Mouse (Mus musculus) neural tube, embryonic 12.5 days (tissue): ENCODE data around the gene Zfp423. TPM values are rescaled to one million over a fixed set of nuclear protein-coding genes. Genes with fewer than 3 reads are reported as not detected.

Experiments
- ATAC-seq: fragments of 200-750 bp; cut with Nextera tagmentation; 2 replicates; pipeline ENCODE4 v1.8.0; 2017; ENCODE audit warnings: low read depth, mild to moderate bottlenecking, moderate TSS enrichment, moderate library complexity; ENCODE audit not compliant: low FRiP score
- H3K27ac ChIP-seq: fragments of 300-500 bp; sonication (generic); 2 replicates; pipeline ENCODE4 v1.5.1; 2016
- H3K27me3 ChIP-seq: fragments of 300-500 bp; sonication (generic); replicated peaks from 2 replicates; pipeline ENCODE4 v1.6.1; 2016; ENCODE audit warnings: mild to moderate bottlenecking
- H3K36me3 ChIP-seq: fragments of 300-500 bp; sonication (generic); 2 replicates; pipeline ENCODE4 v1.6.1; 2016; ENCODE audit warnings: mild to moderate bottlenecking
- H3K4me1 ChIP-seq: fragments of 300-500 bp; sonication (generic); 2 replicates; pipeline ENCODE4 v1.6.1; 2016
- H3K4me2 ChIP-seq: fragments of 300-500 bp; sonication (generic); replicated peaks from 2 replicates; pipeline ENCODE4 v1.6.1; 2016; ENCODE audit warnings: mild to moderate bottlenecking
- H3K4me3 ChIP-seq: fragments of 300-500 bp; sonication (generic); 2 replicates; pipeline ENCODE4 v1.5.1; 2016
- H3K9ac ChIP-seq: fragments of 300-500 bp; sonication (generic); 2 replicates; pipeline ENCODE4 v1.6.1; 2016; ENCODE audit warnings: mild to moderate bottlenecking
- H3K9me3 ChIP-seq: fragments of 300-500 bp; sonication (generic); 2 replicates; pipeline ENCODE4 v1.6.1; 2016; ENCODE audit warnings: mild to moderate bottlenecking
- WGBS: fragments of 180-500 bp; shearing (Covaris S2); methylation state at CpG from one replicate; pipeline ENCODE4 v1.1.7; 2016; 5-methylcytosine and 5-hydroxymethylcytosine counted together
- polyA plus RNA-seq: library from polyadenylated mRNA; unstranded; fragments of >200 nt; fragmentation: Nextera tagmentation; extraction: Ambion mirVana; gene quantifications from 2 replicates; pipeline ENCODE4 v1.2.1, GENCODE M21; 2016

Gene Zfp423
- polyA plus RNA-seq, 1 experiment from 2014 or later, result 48.5 TPM

- peaks cover 70% of the 10 kb centered on the region for H3K4me1 ChIP-seq
Measured at GRCm38 (mm10) chr8:87747582-87747981, 211.8 kb downstream of the Zfp423 start.

GRCm38 (mm10) chr8:87747142-87747541, 212.3 kb downstream of the Zfp423 start:
- WGBS, result 7% methylated on average over 8 of the region's 8 CpGs
- Histone ChIP-seq H3K9ac (no peak overlapping the region), H3K27me3 (no peaks in the 10 kb centered on the region), H3K36me3 (no peaks in the 10 kb centered on the region), H3K4me1 (peaks cover 69% of the 10 kb centered on the region), H3K4me2 (no peak overlapping the region), H3K27ac (no peak overlapping the region), H3K9me3 (no peaks in the 10 kb centered on the region), H3K4me3 (no peak overlapping the region)
- ATAC-seq, result no peak

More at GRCm38 (mm10) chr8:87747582-87747981, 211.8 kb downstream of the Zfp423 start:
- ATAC-seq, result no peak
- Histone ChIP-seq H3K27me3 (no peaks in the 10 kb centered on the region), H3K4me3 (no peak overlapping the region), H3K9ac (no peak overlapping the region), H3K36me3 (no peaks in the 10 kb centered on the region), H3K27ac (no peak overlapping the region), H3K4me2 (no peak overlapping the region), H3K9me3 (no peaks in the 10 kb centered on the region)
- WGBS, result 18% methylated on average over 8 of the region's 8 CpGs

DNA sequence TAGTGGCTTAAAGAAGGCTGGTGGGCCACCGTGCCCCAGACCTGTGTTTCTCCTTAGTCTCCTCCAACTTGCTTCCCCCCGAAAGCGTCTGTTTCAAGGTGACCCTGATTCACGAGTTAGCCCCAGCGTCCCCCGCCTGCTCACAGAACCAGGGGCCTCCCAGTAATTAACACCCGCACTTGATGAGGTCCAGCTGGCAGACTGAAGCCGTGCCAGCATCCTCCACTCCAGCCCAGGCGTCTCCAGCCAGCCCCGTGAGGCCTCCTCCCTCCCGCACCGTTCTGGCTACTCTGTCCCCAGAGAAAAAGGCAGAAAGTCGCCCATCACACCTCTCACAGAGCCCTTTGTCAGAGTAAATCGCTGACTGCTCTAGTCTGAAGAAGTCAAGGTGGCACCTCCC, 213.3 kb downstream of the Zfp423 start:
- H3K4me2 ChIP-seq, result no peak overlapping the region
- peaks cover 72% of the 10 kb centered on the region for H3K4me1 ChIP-seq
- H3K4me3 ChIP-seq, result no peak overlapping the region
- no peaks in the 10 kb centered on the region for H3K36me3 ChIP-seq
- no peak overlapping the region for H3K9ac ChIP-seq
- 42% methylated on average over 14 of the region's 14 CpGs for WGBS
- no peaks in the 10 kb centered on the region for H3K27me3 ChIP-seq
- H3K9me3 ChIP-seq, result no peaks in the 10 kb centered on the region
- 0 out of 2 replicates have a peak overlapping the region, but pooled peaks have one; percentile 33 for H3K27ac ChIP-seq
- no peak for ATAC-seq

- 60% methylated on average over 20 of the region's 20 CpGs for WGBS
- H3K4me3 ChIP-seq, result no peak overlapping the region
- no peak overlapping the region; the same call in 1 of the 2 replicates for H3K27ac ChIP-seq
- H3K9me3 ChIP-seq, result no peaks in the 10 kb centered on the region
- ATAC-seq, result no peak
- no peaks in the 10 kb centered on the region for H3K27me3 ChIP-seq
- H3K4me1 ChIP-seq, result peaks cover 67% of the 10 kb centered on the region
- H3K4me2 ChIP-seq, result no peak overlapping the region
- H3K9ac ChIP-seq, result no peak overlapping the region
- H3K36me3 ChIP-seq, result no peaks in the 10 kb centered on the region
Measured at GRCm38 (mm10) chr8:87745125-87745698, 214.2 kb downstream of the Zfp423 start.

- WGBS, result 89% methylated on average over 6 of the region's 6 CpGs
- no peaks in the 10 kb centered on the region for H3K27me3 ChIP-seq
- no peak overlapping the region for H3K4me2 ChIP-seq
- H3K27ac ChIP-seq, result no peak overlapping the region; the same call in 1 of the 2 replicates
- no peaks in the 10 kb centered on the region for H3K9me3 ChIP-seq
- no peak overlapping the region for H3K4me3 ChIP-seq
- ATAC-seq, result no peak
- H3K4me1 ChIP-seq, result peaks cover 67% of the 10 kb centered on the region
- no peaks in the 10 kb centered on the region for H3K36me3 ChIP-seq
- no peak overlapping the region for H3K9ac ChIP-seq
Measured at GRCm38 (mm10) chr8:87744556-87744955, 214.8 kb downstream of the Zfp423 start.

DNA sequence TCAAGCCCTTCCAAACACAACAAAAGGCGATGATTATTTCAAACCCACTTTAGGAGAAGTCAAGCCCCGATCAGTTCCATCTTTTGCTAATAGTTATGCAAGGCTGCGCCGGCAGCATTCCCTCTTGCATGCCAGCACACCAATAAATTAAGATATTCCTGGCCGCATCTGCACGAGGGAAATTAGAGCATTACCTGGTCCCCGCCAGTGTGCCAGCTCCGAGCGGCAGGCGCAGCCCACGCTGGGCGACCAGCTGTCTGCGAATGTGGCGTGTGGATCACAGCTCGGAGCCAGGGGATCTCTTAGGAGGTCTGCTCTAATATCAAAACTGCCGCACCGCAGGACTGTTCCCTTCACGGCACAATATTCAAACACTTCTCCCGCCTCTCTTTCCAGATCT, 217.4 kb downstream of the Zfp423 start:
- ATAC-seq, result no peak
- Histone ChIP-seq H3K9ac (no peak overlapping the region), H3K27ac (no peak overlapping the region), H3K4me2 (no peak overlapping the region), H3K4me1 (peaks cover 52% of the 10 kb centered on the region), H3K9me3 (no peaks in the 10 kb centered on the region), H3K36me3 (no peaks in the 10 kb centered on the region), H3K27me3 (no peaks in the 10 kb centered on the region), H3K4me3 (no peak overlapping the region)
- WGBS, result 75% methylated on average over 19 of the region's 19 CpGs

GRCm38 (mm10) chr8:87740946-87741530, 218.4 kb downstream of the Zfp423 start:
- Histone ChIP-seq H3K9me3 (no peaks in the 10 kb centered on the region), H3K4me2 (no peak overlapping the region), H3K4me3 (no peak overlapping the region), H3K9ac (no peak overlapping the region), H3K27me3 (no peaks in the 10 kb centered on the region), H3K36me3 (no peaks in the 10 kb centered on the region), H3K4me1 (peaks cover 44% of the 10 kb centered on the region), H3K27ac (no peak overlapping the region)
- WGBS, result 72% methylated on average over 11 of the region's 11 CpGs
- no peak for ATAC-seq

GRCm38 (mm10) chr8:87737900-87738299, 221.5 kb downstream of the Zfp423 start:
- WGBS, result 75% methylated on average over 11 of the region's 11 CpGs
- Histone ChIP-seq H3K27ac (no peak overlapping the region), H3K9ac (no peak overlapping the region), H3K4me1 (peaks cover 32% of the 10 kb centered on the region), H3K9me3 (no peaks in the 10 kb centered on the region), H3K4me2 (no peak overlapping the region), H3K27me3 (no peaks in the 10 kb centered on the region), H3K36me3 (no peaks in the 10 kb centered on the region), H3K4me3 (no peak overlapping the region)
- no peak for ATAC-seq

DNA sequence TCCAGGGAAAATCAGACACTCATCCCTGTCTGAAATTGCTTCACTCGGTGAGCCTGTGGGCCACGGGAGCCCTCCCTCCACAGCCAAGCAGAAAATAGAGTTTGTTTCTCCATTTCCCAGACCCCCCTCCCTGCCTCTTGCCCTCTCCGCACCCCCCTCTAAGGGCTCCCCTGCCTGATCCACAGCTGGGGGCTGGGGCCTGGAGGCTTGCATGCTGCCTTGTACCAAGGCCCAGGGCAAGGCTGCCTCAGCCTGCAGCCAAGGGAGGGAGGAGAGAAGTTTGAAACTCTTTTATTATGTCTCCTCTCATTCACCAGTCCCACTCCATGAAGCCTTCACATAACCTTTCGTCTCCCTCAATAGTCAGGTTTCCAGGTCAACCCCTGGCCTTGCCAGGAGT, 224.5 kb downstream of the Zfp423 start:
- Histone ChIP-seq H3K9me3 (no peaks in the 10 kb centered on the region), H3K27ac (no peak overlapping the region), H3K27me3 (no peaks in the 10 kb centered on the region), H3K36me3 (no peaks in the 10 kb centered on the region), H3K4me3 (no peak overlapping the region), H3K4me2 (no peak overlapping the region), H3K9ac (no peak overlapping the region), H3K4me1 (peaks cover 21% of the 10 kb centered on the region)
- 59% methylated on average over 4 of the region's 4 CpGs for WGBS
- no peak for ATAC-seq

DNA sequence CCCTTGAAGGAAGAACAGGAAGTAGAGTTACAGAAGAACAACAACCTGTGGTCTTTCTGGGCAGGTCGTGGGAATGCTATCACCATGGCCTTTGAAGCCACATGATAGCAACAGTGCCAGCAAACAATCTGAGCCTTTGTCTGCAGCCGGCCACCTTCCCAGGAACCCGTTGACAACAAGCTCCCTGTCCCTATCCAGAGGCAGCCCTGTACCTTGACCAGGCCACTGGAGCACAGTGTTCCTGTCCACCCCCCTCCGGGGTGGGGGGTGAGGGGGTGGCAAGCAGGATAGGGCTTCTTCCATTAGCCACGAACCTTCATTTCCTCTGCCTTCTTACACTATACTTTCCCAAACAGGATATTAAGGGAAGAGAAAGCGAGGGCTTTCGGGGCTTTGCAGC, 224.9 kb downstream of the Zfp423 start:
- H3K9ac ChIP-seq, result no peak overlapping the region
- WGBS, result 59% methylated on average over 7 of the region's 7 CpGs
- no peak for ATAC-seq

DNA sequence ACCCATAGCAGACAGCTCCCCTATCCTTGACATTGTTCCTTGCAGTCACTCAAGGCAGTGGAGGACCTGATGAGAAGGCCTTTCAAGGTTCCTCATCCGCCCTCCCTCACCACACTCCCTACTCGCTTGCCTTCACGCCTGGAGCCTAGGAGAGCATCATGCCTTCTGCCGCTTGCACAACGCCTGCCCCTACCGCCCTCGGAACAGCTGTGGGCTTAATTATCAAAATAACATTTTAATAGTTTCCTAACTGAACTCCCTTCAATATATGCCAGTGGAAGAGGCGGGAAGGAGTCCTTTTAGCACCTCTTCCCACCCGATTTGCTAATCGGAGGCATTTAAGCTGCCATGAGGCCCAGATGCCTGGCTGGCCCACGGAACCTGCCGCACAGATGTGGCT, 228.3 kb downstream of the Zfp423 start:
- Histone ChIP-seq H3K36me3 (no peaks in the 10 kb centered on the region), H3K27me3 (no peaks in the 10 kb centered on the region), H3K9ac (no peak overlapping the region), H3K9me3 (no peaks in the 10 kb centered on the region), H3K4me3 (no peak overlapping the region), H3K4me2 (no peak overlapping the region), H3K4me1 (peaks cover 15% of the 10 kb centered on the region), H3K27ac (no peak overlapping the region)
- WGBS, result 92% methylated on average over 12 of the region's 12 CpGs
- ATAC-seq, result no peak

More for the DNA sequence above, 224.9 kb downstream of the Zfp423 start:
- Histone ChIP-seq H3K4me3 (no peak overlapping the region), H3K36me3 (no peaks in the 10 kb centered on the region), H3K4me1 (peaks cover 21% of the 10 kb centered on the region), H3K27me3 (no peaks in the 10 kb centered on the region), H3K4me2 (no peak overlapping the region), H3K9me3 (no peaks in the 10 kb centered on the region), H3K27ac (no peak overlapping the region)

DNA sequence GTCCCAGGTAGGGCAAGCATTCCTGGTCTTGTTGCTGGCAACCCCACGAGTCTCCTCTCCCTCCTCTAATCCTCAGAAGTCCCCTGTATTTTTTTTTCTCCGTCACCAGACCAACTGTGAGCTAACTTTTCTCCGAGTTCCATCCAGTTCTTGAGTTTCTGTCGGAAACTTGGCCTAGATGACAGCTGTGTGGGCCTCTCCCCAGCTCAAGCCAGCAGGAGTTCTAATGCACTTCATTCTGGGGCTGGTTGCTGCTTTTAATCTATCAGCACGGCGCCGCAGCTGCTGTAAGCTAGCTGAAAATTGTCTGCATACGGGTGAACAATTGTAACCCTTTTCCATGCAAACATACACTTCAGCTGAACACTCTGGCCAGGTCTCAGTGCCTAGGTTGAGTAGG, 236.4 kb downstream of the Zfp423 start:
- no peak for ATAC-seq
- Histone ChIP-seq H3K36me3 (no peaks in the 10 kb centered on the region), H3K27me3 (no peaks in the 10 kb centered on the region), H3K4me2 (no peak overlapping the region), H3K9ac (no peak overlapping the region), H3K4me1 (peaks cover 35% of the 10 kb centered on the region), H3K27ac (no peak overlapping the region), H3K4me3 (no peak overlapping the region), H3K9me3 (no peaks in the 10 kb centered on the region)
- WGBS, result 76% methylated on average over 8 of the region's 8 CpGs
